Mouse (Mus musculus): ENCODE data around the gene Gm13090. TPM values are rescaled to one million over a fixed set of nuclear protein-coding genes. Genes with fewer than 3 reads are reported as not detected.

Gene Gm13090
- polyA plus RNA-seq, 1 experiment from 2014 or later = not detected

DNA sequence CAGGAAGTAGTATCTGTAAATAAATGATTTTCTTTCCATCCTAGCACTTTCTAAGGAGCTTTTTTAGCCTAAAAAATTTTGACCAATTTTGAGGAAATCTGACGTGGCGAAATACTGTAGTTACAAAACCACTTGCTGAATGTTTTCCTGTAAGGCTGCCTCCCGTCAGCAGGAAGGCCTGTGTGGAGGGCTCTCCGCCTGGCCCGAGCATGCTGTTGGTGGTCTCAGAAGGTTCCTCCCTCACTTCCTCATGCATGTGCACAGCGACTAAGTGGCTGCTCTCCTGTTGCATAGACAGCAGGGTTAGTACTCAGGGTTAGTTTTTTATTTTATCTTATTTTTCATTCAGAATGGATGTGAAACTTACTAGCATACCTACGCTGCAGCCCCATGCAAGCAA, 18.4 kb upstream of the Gm13090 start:
- H3K36me3 ChIP-seq = peaks cover 86% of the 10 kb centered on the region
- H3K9me3 ChIP-seq = no peaks in the 10 kb centered on the region
- H3K4me3 ChIP-seq = no peak overlapping the region
- H3K27me3 ChIP-seq (replicated peaks) = no peaks in the 10 kb centered on the region
- 92% methylated on average over 7 of the region's 7 CpGs for WGBS
- H3K9ac ChIP-seq = no peak overlapping the region
- no peaks in the 10 kb centered on the region for H3K4me1 ChIP-seq
- no peak overlapping the region for H3K27ac ChIP-seq
- no peak for ATAC-seq (ENCODE audit: low FRiP score, low read depth)
- H3K4me2 ChIP-seq (replicated peaks) = no peak overlapping the region

DNA sequence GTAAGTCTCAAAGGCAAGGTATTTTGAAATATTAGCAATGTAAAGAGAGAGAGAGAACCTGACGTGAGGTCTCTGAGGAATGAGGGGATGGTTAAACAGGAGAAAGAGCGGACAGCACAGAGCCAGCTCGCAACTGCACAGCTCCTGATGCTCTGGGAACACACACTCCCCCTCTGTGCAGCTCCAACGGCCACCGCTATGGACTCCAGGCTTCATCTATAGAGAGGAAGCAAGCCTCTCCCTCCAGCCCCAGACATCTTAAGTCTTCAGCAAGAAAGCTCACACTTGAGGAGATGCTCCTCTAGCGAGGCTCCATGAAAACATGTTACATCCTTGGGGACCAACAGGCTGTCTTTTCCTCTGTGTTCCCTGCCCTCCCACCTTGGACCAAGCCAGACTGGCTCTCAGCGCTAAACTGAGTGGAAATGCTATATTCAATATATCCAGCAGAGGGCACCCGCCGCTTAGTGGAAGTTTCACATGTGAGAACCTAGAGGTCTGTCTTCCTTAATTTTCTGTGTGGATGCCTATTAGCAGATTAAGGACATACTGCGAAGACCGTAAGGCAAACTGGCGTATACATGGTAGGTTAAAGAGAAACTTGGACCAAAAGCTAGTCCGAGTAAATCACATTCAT, 16.1 kb upstream of the Gm13090 start:
- Histone ChIP-seq H3K9me3 (no peaks in the 10 kb centered on the region), H3K4me1 (no peaks in the 10 kb centered on the region), H3K4me3 (no peak overlapping the region), H3K27me3 (replicated peaks) (no peaks in the 10 kb centered on the region), H3K36me3 (peaks cover 96% of the 10 kb centered on the region), H3K27ac (no peak overlapping the region), H3K4me2 (replicated peaks) (no peak overlapping the region), H3K9ac (no peak overlapping the region)
- 65% methylated on average over 13 of the region's 13 CpGs for WGBS
- ATAC-seq (ENCODE audit: low FRiP score, low read depth) = peak; percentile 37; the same call in 1 of the 2 replicates

- no peak overlapping the region for H3K27ac ChIP-seq
- no peaks in the 10 kb centered on the region for H3K27me3 ChIP-seq (replicated peaks)
- H3K9ac ChIP-seq = no peak overlapping the region
- 94% methylated on average over 15 of the region's 15 CpGs for WGBS
- ATAC-seq (ENCODE audit: low FRiP score, low read depth) = no peak
- no peak overlapping the region for H3K4me3 ChIP-seq
- peaks cover 98% of the 10 kb centered on the region for H3K36me3 ChIP-seq
- H3K4me1 ChIP-seq = no peaks in the 10 kb centered on the region
- no peaks in the 10 kb centered on the region for H3K9me3 ChIP-seq
- H3K4me2 ChIP-seq (replicated peaks) = no peak overlapping the region
Measured at GRCm38 (mm10) chr4:151074817-151075216, 14.6 kb upstream of the Gm13090 start.

GRCm38 (mm10) chr4:151081355-151081754, 8.0 kb upstream of the Gm13090 start:
- Histone ChIP-seq H3K4me1 (no peaks in the 10 kb centered on the region), H3K27me3 (replicated peaks) (no peaks in the 10 kb centered on the region), H3K27ac (no peak overlapping the region), H3K36me3 (peaks cover 97% of the 10 kb centered on the region), H3K9me3 (no peaks in the 10 kb centered on the region), H3K4me2 (replicated peaks) (no peak overlapping the region), H3K9ac (no peak overlapping the region), H3K4me3 (no peak overlapping the region)
- 66% methylated on average over 2 of the region's 2 CpGs for WGBS
- no peak for ATAC-seq (ENCODE audit: low FRiP score, low read depth)

DNA sequence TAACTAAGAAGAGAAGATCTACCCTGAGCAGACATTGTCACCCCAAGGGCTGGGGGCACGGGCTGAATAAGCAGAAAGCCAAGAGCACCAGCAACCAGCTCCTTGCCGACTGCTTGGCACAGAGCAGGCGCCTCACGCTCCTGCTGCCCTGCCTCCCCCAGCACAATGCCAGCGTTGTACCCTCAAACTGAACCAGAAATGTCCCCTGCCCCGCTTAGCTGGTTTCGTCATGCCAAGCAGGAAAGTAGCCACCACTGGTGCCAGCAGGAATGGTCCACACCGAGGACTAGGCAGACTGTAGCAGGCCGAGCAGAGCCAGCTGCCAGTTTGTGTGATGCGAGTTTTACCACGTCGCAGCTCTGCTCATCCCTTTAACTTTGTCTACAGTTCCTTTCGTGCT, 7.4 kb upstream of the Gm13090 start:
- no peak overlapping the region for H3K4me2 ChIP-seq (replicated peaks)
- no peaks in the 10 kb centered on the region for H3K4me1 ChIP-seq
- ATAC-seq (ENCODE audit: low FRiP score, low read depth) = no peak
- WGBS = 92% methylated on average over 13 of the region's 13 CpGs
- H3K27me3 ChIP-seq (replicated peaks) = no peaks in the 10 kb centered on the region
- no peak overlapping the region for H3K27ac ChIP-seq
- H3K36me3 ChIP-seq = peaks cover 94% of the 10 kb centered on the region
- no peak overlapping the region for H3K4me3 ChIP-seq
- H3K9ac ChIP-seq = no peak overlapping the region
- no peaks in the 10 kb centered on the region for H3K9me3 ChIP-seq

GRCm38 (mm10) chr4:151083027-151083426, 6.3 kb upstream of the Gm13090 start:
- Histone ChIP-seq H3K4me1 (no peaks in the 10 kb centered on the region), H3K9me3 (no peaks in the 10 kb centered on the region), H3K4me2 (replicated peaks) (no peak overlapping the region), H3K27ac (no peak overlapping the region), H3K36me3 (peaks cover 94% of the 10 kb centered on the region), H3K9ac (no peak overlapping the region), H3K27me3 (replicated peaks) (no peaks in the 10 kb centered on the region), H3K4me3 (no peak overlapping the region)
- ATAC-seq (ENCODE audit: low FRiP score, low read depth) = no peak
- WGBS = 65% methylated on average over 5 of the region's 5 CpGs

DNA sequence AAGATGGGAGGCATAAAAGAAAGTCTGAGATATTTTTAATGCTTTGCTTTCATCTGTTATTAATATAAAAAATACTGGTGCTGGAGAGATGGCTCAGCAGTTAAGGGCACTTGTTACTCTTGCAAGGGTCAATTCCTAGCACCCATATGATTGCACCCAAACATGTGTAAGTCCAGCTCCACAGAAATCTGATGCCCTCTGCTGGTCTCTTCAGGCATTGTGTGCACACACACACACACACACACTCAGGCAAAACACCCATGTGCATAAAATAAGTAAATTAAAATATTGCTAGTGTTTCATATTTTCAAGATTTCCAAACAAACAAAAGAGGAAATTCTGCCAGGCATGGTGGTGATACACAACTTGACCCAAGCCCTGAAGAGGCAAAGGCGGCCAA, 2.0 kb upstream of the Gm13090 start:
- 96% methylated on average over 1 of the region's 1 CpGs for whole genome bisulfite sequencing
- Histone ChIP-seq H3K9ac (no peak overlapping the region), H3K27me3 (replicated peaks) (no peaks in the 10 kb centered on the region), H3K36me3 (peaks cover 63% of the 10 kb centered on the region), H3K4me2 (replicated peaks) (no peak overlapping the region), H3K4me1 (peaks cover 3% of the 10 kb centered on the region), H3K4me3 (no peak overlapping the region), H3K27ac (no peak overlapping the region), H3K9me3 (no peaks in the 10 kb centered on the region)
- no peak for ATAC-seq (ENCODE audit: low FRiP score, low read depth)

GRCm38 (mm10) chr4:151088819-151089218, 551 bp upstream of the Gm13090 start:
- no peaks in the 10 kb centered on the region for H3K27me3 ChIP-seq (replicated peaks)
- no peak overlapping the region for H3K9ac ChIP-seq
- H3K36me3 ChIP-seq = peaks cover 49% of the 10 kb centered on the region
- no peak overlapping the region for H3K27ac ChIP-seq
- 97% methylated on average over 14 of the region's 14 CpGs for whole genome bisulfite sequencing
- no peak overlapping the region for H3K4me3 ChIP-seq
- H3K4me1 ChIP-seq = peaks cover 3% of the 10 kb centered on the region
- H3K4me2 ChIP-seq (replicated peaks) = no peak overlapping the region
- no peak for ATAC-seq (ENCODE audit: low FRiP score, low read depth)
- no peaks in the 10 kb centered on the region for H3K9me3 ChIP-seq

GRCm38 (mm10) chr4:151095207-151095606, 5.8 kb downstream of the Gm13090 start:
- H3K36me3 ChIP-seq = peaks cover 6% of the 10 kb centered on the region; the same call in 1 of the 2 replicates
- H3K4me2 ChIP-seq (replicated peaks) = no peak overlapping the region
- WGBS = 35% methylated on average over 2 of the region's 2 CpGs
- H3K27ac ChIP-seq = no peak overlapping the region
- no peak overlapping the region for H3K9ac ChIP-seq
- H3K27me3 ChIP-seq (replicated peaks) = no peaks in the 10 kb centered on the region
- no peaks in the 10 kb centered on the region for H3K9me3 ChIP-seq
- no peak overlapping the region for H3K4me3 ChIP-seq
- peaks cover 12% of the 10 kb centered on the region for H3K4me1 ChIP-seq
- ATAC-seq (ENCODE audit: low FRiP score, low read depth) = no peak

GRCm38 (mm10) chr4:151096334-151097103, 7.1 kb downstream of the Gm13090 start:
- no peak overlapping the region for H3K4me2 ChIP-seq (replicated peaks)
- no peak for ATAC-seq (ENCODE audit: low FRiP score, low read depth)
- H3K27ac ChIP-seq = no peak overlapping the region
- no peak overlapping the region for H3K4me3 ChIP-seq
- H3K36me3 ChIP-seq = peaks cover 6% of the 10 kb centered on the region; the same call in 1 of the 2 replicates
- H3K27me3 ChIP-seq (replicated peaks) = no peaks in the 10 kb centered on the region
- 80% methylated on average over 18 of the region's 18 CpGs for WGBS
- no peaks in the 10 kb centered on the region for H3K9me3 ChIP-seq
- no peak overlapping the region for H3K9ac ChIP-seq
- 0 out of 2 replicates have a peak, but pooled peaks cover 9% of the 10 kb centered on the region for H3K4me1 ChIP-seq

DNA sequence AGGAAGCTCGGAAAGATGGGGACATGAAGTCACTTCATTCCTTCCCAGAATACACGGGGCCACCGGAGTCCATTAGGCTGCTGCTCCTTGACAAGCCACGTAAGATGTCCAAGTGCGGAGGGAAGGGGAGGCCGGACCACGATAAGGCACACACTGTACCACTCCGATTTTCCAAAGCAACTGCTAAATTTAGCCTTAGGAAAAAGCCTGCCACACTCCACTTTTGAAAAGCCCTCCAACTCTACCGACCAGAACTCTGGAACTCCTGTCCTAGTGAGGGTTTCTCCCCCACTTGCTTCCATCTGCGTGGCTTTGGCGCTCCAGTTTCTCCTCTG, 7.7 kb downstream of the Gm13090 start:
- Histone ChIP-seq H3K27ac (no peak overlapping the region), H3K4me1 (peaks cover 10% of the 10 kb centered on the region; the same call in 1 of the 2 replicates), H3K4me3 (no peak overlapping the region), H3K9ac (no peak overlapping the region), H3K4me2 (replicated peaks) (no peak overlapping the region), H3K27me3 (replicated peaks) (no peaks in the 10 kb centered on the region), H3K36me3 (peaks cover 10% of the 10 kb centered on the region; the same call in 1 of the 2 replicates), H3K9me3 (no peaks in the 10 kb centered on the region)
- ATAC-seq (ENCODE audit: low FRiP score, low read depth) = no peak
- WGBS = 89% methylated on average over 11 of the region's 11 CpGs

- Histone ChIP-seq H3K27ac (no peak overlapping the region), H3K9ac (no peak overlapping the region)
Measured at GRCm38 (mm10) chr4:151103646-151104045, 14.3 kb downstream of the Gm13090 start.

More at GRCm38 (mm10) chr4:151103646-151104045, 14.3 kb downstream of the Gm13090 start:
- Histone ChIP-seq H3K4me1 (peaks cover 29% of the 10 kb centered on the region; the same call in 1 of the 2 replicates), H3K9me3 (no peaks in the 10 kb centered on the region), H3K4me2 (replicated peaks) (no peak overlapping the region), H3K36me3 (peaks cover 4% of the 10 kb centered on the region; the same call in 1 of the 2 replicates), H3K4me3 (no peak overlapping the region), H3K27me3 (replicated peaks) (no peaks in the 10 kb centered on the region)
- no peak for ATAC-seq (ENCODE audit: low FRiP score, low read depth)
- 84% methylated on average over 11 of the region's 11 CpGs for WGBS
